Mouse (Mus musculus): ENCODE measurements at regions not wholly inside any gene's neighbourhood (a gene's known extent, or its start where the extent isn't known, plus 50 kb on each side); places are given as distances from the start of the nearest gene placed in this dataset.
"Not testable (repeated sequence)": the region's sequence is repeated elsewhere in the genome, so short reads cannot be mapped to it uniquely, and the experiment has no call there.

DNA sequence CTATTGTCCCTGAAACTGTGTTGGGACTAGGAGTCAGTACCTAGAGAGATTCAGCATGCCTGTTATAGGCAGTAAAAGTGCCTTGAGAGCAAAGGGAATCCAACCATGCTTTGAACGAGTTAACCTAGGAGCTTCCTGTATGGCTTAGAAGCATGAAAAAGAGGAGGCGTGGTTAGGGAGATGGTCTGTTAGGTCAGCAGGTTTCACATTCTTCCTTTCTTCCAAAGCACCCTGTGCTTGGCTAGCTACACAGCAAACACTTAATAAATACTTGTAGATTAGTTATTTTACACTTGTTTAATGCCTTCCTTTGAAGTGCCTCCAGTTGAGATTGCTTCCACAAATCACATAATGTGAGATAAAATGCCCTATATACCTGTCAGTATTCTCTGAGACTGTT, 284.9 kb upstream of the Adgra3 start:
- DNase-seq (ENCODE audit: low spot score) = no peak

GRCm38 (mm10) chr5:50309491-50309890, 250.7 kb upstream of the Adgra3 start:
- no peak for DNase-seq (ENCODE audit: low spot score)

GRCm38 (mm10) chr5:50303859-50304480, 245.2 kb upstream of the Adgra3 start:
- no peak for DNase-seq (ENCODE audit: low spot score)

DNA sequence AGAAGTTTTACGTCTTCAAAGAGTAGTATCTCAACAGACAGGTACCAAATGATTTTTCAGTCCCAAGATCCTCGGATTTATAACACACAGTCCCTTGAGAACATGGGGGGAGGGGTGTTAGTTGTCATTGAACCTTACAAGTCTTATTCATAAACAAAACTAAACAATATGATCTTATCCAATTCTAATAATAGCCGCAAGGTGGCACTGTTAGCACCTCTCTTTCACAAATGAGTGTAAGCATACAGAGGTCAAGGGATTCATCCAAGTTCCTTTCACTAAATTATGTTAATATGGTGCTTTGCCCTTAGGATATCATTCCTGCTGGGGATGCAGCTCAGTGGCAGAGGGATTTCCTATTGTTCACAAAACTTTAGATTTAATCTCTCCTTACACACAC, 235.0 kb upstream of the Adgra3 start:
- DNase-seq (ENCODE audit: low spot score) = no peak

DNA sequence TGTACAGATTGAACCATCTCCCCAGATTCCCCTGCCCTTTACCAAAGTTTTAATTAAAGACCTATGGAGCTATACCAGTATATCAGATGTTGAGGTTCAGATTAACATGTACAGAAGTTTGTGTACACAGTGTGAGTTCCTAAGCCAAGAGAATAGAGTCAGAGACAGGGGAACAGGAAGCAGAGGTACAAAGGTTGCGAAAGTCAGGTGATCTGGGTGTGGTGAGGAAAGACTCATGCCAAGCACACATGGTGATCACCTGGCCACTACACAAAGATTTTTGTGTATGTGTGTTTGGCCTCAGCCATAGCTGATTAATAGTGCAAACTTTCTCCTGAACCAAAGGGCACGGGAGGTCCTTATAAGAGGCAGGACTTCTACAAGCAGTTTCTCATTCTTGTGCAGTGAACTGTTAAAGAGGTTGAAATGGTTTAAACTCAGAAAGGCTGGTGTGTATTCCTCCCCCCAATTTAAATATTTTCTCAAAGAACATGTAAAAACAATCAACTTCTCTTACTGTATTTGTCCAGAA, 232.1 kb upstream of the Adgra3 start:
- no peak for DNase-seq (ENCODE audit: low spot score)

DNA sequence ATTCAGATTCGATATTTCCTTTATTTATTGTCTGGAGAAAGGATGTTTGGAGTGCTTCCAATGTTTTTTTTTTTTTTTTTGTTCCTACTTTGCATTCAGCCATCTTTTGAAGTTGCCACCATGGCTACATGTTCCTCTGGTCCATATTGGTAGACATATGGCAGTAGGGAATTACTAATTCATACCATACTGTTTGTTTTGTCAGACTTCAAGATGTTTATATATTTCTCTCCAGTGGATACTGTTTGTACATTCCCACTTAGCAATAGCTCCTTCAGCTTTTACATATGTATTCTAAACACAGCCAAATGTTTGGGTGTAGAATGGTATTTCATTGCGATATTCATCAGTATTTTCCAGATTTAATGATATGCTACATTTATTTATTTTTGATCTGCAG, 201.6 kb upstream of the Adgra3 start:
- DNase-seq (ENCODE audit: low spot score) = no peak

DNA sequence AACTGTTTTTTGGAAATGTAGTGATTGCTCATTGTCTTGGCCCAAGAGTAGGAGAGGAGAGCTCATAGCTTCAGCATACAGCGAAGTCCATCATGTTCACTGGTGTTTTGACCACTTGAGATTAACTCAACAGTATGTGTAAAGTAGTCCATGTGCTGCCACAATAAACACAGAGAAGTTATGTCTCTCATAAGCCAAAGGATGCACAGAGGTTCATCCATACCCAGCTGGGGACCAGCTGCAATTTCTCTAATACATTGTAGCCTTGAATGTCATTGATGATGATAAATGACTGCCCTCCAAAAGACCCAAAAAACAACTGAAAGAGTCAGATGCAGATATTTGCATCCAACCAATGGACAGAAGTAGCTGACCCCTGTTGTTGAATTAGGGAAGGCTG, 199.2 kb upstream of the Adgra3 start:
- DNase-seq (ENCODE audit: low spot score) = no peak

GRCm38 (mm10) chr5:50234111-50234510, 175.3 kb upstream of the Adgra3 start:
- no peak for DNase-seq (ENCODE audit: low spot score)

GRCm38 (mm10) chr5:50216956-50217355, 158.2 kb upstream of the Adgra3 start:
- peak; percentile 37 for DNase-seq (ENCODE audit: low spot score)

GRCm38 (mm10) chr5:50215960-50216359, 157.2 kb upstream of the Adgra3 start:
- no peak for DNase-seq (ENCODE audit: low spot score)

- DNase-seq (ENCODE audit: low spot score) = no peak
These were observed 143.7 kb upstream of the Adgra3 start for GRCm38 (mm10) chr5:50202307-50203010.

DNA sequence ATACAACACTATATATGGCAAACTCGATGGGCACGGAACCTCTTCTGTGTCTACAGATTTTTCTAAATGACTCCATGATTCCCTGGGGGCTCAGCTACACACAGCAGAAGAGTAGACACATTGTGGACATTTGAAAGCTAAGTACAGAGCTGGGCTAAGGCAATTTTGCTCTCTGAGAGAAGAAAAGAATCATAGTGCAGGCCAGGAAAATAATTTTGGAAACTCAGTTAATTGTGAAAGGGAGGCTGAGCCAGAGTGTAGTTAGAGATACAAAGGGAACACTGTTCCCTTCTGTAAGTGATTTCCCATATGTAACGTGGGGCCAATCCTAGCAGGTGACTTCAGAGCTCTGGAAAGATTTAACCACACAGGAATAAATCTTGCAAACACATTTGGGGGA, 137.6 kb upstream of the Adgra3 start:
- no peak for DNase-seq (ENCODE audit: low spot score)

DNA sequence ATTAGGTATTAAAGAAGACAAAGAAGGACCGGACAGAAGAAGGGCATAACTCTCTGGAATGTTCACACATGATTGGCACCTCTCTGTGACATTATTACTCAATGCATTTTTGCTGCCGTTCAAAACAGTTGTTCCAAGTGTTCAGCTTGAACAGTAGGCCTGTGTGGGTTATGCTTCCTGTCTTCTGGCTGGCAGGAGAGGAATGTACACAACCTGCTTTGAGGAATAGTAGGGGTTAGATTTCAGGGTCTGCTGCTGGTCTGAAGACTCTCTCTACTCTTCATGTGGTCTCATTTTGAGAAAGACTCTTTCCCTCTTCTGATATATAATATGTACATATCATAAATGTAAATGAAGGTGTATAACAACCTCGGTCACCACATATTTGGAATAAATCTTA, 137.2 kb upstream of the Adgra3 start:
- DNase-seq (ENCODE audit: low spot score) = no peak

DNA sequence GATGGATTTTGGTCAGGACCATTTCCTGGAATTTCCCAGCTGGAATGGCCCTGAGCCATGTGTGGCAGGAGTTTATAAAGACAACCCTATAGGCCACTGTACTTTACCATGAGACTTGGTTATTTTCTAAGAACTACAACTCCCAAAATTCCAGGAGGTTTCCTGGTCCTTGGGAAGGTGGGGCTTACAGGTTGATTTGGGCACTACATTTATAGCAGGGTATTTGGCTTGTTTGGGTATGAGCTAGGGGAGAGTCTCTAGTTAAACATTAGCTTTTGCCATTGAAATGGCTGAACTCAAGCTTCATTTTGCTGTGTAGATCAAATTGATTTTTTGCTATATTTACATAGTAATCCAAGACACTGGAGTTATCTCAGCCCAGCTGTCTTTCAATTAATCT, 130.6 kb upstream of the Adgra3 start:
- DNase-seq (ENCODE audit: low spot score) = no peak

GRCm38 (mm10) chr5:50182721-50183120, 123.9 kb upstream of the Adgra3 start:
- DNase-seq (ENCODE audit: low spot score) = no peak

DNA sequence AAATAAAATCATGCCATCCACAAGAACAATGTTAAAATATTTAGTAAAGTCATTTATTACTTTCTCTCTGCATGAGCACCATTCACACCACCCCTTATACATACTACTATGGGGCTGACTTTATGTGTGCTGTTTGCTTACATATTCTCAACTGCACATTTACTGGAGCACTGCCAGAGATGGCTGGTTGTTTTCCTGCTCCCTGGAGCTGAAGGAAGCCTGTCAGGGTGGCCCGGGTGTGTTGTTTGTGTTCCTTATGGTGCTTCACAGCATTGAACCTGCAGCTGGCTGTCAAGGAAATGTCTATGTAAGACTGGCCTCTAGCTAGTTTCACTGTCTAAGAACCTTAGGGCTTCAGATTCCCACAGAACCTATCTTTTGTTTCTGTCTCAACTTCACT, 97.8 kb upstream of the Adgra3 start:
- no peak for DNase-seq (ENCODE audit: low spot score)

DNA sequence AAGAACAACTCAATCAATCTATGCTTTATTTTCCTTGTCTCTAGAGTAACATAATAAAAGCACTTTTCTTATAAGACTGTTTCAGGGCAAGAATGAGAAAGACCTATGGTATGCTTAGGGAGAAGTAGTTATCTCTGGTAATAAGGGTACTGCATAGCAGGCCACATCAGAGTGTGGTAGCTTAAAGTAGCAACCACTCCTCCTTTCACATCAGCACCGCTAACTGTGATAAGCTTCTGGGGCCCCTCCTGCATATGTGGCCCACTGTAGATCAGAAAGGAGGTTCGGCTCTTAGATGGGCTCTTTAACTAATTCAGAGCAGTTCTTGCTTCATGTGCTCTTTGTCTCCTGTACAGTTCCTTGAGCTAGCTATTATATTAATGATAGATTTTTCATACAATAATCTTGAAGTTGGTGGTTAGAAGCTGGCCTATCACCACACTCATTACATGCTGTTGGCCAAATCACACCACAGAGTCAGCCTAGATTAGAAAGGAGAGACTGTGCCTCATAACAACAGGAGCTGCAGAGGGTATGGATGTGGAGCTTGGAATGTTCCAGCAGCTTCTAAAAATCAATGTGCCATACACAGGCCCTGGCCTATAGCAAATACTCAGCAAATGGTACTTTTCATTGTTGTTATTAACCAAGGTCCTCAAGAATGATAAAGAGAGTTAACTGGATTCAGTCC, 96.5 kb upstream of the Adgra3 start:
- not testable (repeated sequence) for DNase-seq (ENCODE audit: low spot score)

DNA sequence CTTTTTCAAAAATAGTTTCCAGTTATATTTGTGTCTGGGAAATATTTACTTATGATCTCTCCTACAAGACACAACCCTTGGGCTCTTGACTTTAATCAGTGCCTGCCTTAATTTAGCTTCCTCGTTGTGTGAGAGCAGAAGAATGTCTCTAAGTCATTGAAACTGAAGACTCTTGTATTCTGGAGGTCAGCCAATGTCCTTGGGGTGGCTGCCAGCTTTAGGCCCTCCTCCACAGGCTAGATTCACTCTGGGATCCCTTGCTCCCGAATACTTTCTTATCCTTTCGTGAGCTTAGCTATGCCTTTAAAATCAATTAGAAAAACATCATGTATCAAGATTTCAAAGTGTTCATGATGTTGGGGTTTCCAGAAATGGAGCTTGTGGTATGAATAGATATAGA, 88.1 kb upstream of the Adgra3 start:
- no peak for DNase-seq (ENCODE audit: low spot score)

- no peak for DNase-seq (ENCODE audit: low spot score)
These were observed 86.8 kb upstream of the Adgra3 start for GRCm38 (mm10) chr5:50145458-50146083.

GRCm38 (mm10) chr5:50130202-50130601, 71.4 kb upstream of the Adgra3 start:
- DNase-seq (ENCODE audit: low spot score) = no peak

DNA sequence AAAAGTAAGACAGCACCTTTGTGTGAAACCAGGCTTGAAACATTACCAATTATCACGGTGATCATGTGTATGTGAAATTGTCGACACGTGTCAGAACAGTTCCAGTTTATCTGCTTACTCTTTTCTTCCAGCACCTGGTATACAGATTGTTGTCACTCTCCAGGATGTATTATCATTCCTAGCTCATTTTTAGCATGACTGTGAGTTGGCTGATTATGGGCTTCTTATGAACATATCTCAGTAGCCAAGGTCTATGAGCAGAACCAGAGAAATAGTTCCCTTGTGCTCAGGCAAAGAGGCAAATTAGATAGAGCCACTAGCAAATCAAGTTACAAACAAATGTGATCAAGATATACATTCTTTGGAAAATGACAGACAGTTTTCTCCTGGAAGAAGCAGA, 70.2 kb upstream of the Adgra3 start:
- no peak for DNase-seq (ENCODE audit: low spot score)

DNA sequence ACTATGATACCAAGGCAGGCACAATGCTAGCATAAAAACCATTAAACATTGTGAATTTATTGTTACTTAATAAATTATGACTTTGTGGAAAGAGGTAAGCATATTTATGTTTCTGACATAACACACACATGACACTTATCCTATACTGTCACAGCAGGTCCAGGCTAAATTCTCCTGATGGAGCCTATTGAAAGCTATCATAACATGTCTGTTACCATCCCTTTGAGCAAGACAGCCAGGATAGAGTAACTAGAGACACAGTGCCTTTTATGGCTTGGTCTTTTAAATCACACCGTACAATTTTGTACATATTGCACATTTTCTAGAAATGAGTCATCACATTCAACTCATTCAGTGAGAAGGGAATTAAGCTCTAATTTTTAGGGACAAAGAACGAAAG, 67.8 kb upstream of the Adgra3 start:
- DNase-seq (ENCODE audit: low spot score) = no peak

DNA sequence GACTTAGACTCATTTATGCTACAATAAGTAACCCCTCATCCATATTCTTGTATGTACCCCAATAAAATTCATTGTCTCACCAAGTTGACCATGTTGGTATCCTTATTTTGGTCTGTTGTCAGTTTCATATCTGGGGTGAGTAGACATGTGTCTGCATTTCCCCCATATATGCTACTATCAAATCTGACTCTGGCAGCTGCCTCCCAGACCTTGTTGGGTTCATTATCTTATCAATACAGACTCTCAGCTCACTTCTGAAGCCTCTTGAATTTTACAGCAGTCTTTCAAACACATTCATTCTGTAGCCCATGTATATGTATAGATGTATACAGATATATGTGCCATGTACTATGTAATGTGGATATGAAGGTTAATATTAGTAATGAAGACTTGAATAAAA, 67.4 kb upstream of the Adgra3 start:
- peak; percentile 15 for DNase-seq (ENCODE audit: low spot score)
